Mouse (Mus musculus): ENCODE results near the gene Tnxb.

GRCm38 (mm10) chr17:34662468-34662867 lies 7.9 kb upstream of the Tnxb start:
- TF ChIP-seq CTCF (conservative IDR thresholded peaks at IDR 0.05; ENCODE audit: low read length) (no peak), NANOG (IDR thresholded peaks at IDR 0.05; ENCODE audit: borderline replicate concordance, low read length) (no peak), POU5F1 (IDR thresholded peaks at IDR 0.05; ENCODE audit: borderline replicate concordance, low read length) (no peak)

Measured in E14TG2a.4 (cell line).